Mouse (Mus musculus) adrenal gland, postnatal 14 days (tissue): Measurements from ENCODE around the gene Rpl31. TPM values are rescaled to one million over a fixed set of nuclear protein-coding genes. Genes with fewer than 3 reads are reported as not detected.
A peak's percentile ranks its signal among the peaks of the same experiment; 100 is the strongest.

ENCODE experiments used
- DNase-seq: peaks from one replicate; pipeline ENCODE4 v3.0.0; 2021; ENCODE audit warnings: mixed read lengths
- total RNA-seq: library from RNA; stranded (reverse); gene quantifications from 2 replicates; pipeline ENCODE4 v1.2.3, GENCODE M21; 2021

The Rpl31 gene
- total RNA-seq, 1 experiment from 2014 or later, result 875 TPM

DNA sequence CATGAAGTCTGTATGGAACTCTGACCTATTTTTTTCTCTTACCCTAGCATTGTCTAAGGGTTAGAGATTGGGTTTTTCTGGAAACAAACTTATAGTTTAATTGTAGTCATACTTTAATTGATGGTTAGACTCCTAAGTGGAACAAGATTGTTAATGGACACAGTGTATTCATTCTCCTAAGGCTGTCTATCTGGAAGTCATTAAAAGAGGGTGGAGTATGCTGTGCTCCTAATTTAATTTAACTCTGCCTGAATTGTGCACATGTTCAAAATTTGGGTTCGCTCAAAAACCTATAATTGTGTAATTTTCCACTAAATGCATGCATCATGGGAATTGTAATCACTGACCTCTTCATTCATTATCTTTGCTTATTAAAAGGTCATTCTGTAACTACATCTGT lies 2.1 kb upstream of the Rpl31 start:
- DNase-seq, result no peak

GRCm38 (mm10) chr1:39367045-39367444 lies 597 bp upstream of the Rpl31 start:
- DNase-seq, result no peak

DNA sequence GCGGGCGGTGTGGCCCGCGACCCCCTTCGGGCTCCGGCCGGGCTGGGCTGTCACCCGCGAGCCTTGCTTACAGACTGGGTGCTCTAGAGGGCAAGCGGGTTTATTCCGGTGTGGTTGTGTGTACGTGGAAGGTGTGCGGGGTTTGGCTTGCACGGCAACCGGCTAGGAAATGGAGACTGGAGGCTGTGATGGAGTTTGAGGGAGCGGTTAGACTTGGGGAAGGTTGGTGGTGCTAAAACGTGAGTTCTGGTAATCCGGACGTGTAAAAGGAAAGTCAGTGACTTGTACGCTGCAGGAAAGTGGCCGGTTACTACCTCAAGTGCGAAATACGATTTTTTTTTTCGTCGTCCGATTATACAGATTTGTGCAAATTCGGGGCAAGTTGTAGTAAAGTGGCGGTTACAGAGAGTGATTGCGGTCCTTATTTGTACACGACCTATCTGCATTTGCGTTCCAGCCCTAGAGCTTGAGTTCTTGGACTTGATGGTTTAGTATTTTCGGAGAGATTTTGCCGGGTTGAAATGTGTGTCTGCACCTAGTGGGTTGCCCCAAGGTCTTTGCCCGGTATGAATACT lies 712 bp downstream of the Rpl31 start:
- DNase-seq, result peak; percentile 52

DNA sequence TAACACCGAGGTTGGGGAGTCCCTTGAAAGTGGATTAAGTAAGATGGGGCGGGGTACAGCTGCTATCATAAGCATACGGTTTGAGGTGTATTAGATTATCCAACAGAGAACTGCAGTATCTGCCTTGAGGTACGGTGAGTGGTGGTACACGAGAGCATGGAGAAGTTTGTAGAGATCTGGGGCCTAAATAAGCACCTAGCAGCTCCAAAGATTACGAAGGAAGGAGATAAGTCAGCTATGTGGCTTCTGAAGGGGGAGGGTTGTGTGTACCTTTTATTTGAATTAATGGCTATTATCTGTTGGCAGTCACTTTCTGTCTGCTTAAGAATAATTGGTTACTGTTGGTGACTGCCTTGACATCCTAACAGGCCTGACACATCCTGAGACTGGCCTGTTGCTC lies 2.8 kb downstream of the Rpl31 start:
- DNase-seq, result no peak

DNA sequence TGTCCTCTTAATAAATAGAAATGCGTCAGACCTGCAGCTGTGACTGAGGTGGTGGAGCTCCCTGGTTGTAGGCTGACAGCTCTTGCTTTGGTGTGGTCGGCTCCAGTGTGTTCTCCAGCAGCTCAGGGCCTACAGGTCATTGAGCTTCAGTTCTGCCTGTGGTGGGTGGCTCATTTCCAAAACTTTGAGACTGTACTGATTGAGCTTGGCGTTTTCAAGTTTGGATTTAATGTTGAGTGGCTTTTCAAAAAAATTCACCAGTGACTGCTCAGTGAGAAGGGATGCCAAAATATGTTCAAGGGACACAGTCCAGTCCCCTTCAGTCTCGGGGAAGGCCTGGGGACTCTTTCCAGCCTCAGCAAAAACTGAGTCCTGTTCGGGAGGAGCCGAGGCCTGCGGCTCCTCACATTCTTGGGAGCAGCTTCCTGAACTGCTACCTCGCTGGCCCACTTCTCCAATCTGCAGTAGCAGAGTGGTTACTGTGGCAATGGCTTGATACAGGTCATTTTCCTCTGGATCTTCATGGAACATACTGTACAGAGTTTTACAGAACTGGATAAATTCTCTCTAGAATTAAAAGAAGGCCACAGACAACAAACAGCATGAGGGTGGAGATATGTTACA lies 4.7 kb downstream of the Rpl31 start:
- no peak for DNase-seq

DNA sequence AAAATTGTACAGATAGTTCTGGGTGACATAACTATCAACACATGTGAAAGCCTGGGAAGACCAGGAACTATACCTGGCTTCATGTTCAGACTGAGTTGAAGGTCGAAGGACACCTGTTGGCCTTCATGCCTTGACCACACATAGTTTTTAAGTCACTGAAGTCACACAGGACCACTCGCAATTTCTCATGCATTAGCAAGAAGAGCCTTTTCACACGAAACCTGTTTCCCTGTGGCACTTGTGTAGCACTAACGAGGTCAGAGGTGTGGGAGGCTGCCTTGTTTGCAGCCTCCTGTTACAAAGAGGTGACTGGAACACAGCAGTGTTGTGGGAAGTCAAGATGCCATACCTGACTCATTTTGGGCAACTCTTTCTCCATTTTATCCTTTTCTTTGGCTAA lies 5.7 kb downstream of the Rpl31 start:
- DNase-seq, result no peak

DNA sequence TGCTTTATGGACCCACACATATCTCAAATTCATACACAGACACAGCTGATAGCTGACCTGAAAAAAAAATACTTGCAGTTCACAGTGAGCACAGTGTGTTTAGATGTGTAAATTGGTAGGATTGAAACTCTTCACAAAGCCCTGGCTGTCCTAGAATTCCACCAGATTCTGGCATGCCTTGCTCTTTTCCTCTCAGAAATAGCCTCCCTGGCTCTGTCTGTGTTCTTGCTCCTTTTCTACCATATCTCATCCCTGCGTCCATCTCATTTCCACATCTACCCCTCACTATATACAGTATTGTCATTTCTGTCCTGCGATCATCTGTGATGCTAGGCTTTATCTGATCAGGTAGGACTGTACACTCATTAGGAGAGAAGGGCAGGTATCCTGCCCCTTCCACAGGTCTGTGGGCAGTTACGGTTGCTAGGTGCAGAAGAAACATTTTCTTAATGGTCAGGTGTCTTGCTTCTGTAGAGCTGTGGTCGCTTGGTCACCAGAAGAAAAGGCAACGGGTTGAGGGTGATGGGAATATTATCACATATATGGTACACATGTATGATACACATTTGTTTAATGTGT lies 6.7 kb downstream of the Rpl31 start:
- no peak for DNase-seq

DNA sequence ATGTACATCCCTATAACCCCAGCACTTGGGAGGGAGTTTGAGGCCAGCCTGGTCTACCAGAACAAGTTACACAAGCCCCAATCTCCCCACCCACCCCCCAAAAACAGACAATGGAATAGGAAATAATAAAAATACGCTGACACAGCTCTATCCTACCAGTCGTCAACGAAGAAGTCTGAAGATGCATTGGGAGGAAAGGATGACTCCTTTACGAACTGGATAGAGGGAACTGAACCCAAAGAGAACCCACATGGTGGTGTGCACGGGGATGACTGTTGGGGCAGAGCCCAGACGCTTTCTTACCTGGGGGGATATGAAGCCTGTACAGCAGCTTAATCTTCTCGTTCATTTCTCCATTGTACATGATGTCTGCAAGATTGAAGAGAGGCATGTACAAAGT lies 8.5 kb downstream of the Rpl31 start:
- DNase-seq, result no peak

DNA sequence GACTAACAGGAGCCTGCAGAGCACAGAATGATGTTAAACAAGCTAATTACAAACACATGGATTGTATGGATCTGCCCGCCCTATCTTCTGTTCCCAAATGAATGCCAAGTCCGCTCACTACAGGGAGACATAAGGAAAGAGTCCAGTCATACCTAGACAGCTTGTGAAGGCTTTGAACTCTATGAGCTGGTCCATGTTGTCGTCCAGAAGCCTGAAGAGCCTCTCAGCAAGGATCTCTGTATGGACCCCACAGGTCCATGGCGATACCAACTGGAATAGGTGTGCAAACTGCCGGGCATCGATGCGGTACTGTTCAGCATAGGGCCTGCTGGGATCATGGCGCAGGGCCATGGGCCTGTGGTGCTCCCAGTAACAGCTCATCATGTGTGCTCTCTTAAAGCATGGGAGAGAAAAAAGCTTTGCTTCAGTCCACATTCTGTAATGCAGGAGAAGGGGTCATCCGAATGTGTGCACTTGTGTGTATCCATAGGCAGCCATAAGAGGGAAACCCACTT lies 9.1 kb downstream of the Rpl31 start:
- DNase-seq, result no peak

- no peak for DNase-seq
Observed at GRCm38 (mm10) chr1:39378540-39378939, 10.9 kb downstream of the Rpl31 start.

GRCm38 (mm10) chr1:39379021-39379420 lies 11.4 kb downstream of the Rpl31 start:
- DNase-seq, result no peak

- no peak for DNase-seq
Observed at GRCm38 (mm10) chr1:39381017-39381416, 13.4 kb downstream of the Rpl31 start.

DNA sequence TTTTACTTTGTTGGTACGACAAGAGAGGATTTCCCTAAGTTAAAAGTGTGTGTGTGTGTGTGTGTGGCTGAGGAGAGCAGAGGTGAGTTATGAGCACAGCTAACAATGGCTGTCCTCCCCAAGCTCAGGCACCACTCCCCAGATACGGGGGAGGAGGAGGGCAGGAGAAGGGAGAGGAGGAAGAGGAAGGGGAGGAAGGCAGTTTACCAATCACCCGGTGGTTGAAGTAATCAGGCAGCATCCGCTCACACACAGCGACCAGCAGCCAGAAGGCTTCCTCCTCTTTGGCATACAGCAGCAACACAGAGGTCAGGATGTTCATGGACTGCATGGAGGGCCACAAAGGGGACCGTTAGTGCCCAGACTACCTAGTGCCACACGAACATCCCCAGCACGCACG lies 17.3 kb downstream of the Rpl31 start:
- DNase-seq, result no peak

- no peak for DNase-seq
Observed at GRCm38 (mm10) chr1:39386456-39386855, 18.8 kb downstream of the Rpl31 start.

DNA sequence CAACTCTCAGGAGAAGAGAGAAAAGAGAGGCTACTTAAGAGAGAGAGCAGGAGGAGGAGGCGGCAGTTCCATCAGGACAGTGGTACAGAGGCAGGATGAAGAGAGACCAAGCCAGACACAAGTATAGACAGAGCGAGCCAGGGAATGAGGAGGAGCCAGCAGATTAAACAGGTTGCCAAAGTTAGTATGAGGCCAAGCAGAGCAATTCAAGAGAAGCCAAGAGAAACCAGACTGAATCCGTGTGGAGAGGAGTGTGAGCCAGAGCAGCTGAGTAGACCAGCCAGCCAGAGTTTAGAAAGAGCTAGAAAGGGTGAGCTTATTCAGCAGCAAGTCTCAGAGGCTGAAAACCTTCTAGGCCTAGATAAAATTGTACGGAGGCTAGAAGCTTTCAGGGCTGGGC lies 19.9 kb downstream of the Rpl31 start:
- DNase-seq, result no peak

DNA sequence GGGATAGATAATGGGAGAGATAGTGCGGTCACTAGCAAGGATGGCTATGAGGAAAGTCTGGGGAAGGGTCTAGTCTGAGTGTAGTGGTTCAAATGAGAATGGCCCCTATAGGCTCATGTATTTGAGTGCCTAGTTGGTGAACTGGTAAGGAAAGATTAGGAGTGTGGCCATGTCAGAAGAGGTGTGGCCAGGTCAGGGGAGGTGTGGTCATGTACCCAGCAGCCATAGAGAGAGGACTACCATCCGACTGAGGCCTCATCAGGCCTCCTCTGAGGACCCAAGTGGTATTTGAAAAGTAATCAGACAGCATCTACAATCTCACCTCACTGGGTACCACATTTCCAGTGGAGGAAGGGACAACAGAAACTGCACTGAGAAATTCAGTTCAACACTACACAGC lies 20.5 kb downstream of the Rpl31 start:
- DNase-seq, result no peak

DNA sequence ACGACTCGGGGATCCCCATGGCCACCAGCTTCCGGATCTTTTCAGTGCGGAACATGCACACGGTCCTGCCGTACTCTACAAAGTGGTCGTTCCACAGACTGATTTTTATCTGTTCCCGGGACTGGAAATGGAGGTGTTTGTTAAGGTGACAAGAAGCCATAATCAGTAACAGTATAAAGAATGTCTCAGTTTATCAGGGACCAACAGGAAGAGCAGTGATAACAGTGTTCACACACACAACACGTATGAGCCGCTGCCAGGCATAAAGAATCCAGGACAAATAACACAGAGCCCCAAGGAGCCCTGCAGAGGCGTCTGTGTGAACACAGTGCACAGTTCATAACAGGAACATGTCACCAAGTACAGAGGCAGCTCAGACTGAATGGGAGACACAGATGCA lies 21.7 kb downstream of the Rpl31 start:
- no peak for DNase-seq

- DNase-seq, result no peak
Observed at GRCm38 (mm10) chr1:39391652-39392051, 24.0 kb downstream of the Rpl31 start.

DNA sequence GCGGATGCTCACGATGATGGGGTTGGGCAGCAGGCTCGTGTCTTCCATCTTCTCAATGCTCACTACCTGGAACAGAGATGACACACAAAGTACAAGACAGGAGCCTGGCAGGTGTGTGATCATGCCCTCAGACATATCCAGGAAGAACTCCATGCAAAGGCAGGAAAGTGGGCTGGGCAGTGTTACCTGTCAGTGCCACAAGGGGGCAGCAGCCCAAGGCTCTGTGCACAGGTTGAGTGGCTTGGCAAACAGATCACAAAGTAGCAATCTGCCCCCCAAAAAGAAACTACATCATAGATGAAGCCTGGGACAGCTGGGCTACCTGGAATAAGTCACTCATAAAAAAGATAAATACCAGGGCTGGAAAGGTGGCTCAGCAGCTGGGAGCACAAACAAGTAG lies 24.5 kb downstream of the Rpl31 start:
- peak; percentile 86 for DNase-seq

- DNase-seq, result no peak
Observed at GRCm38 (mm10) chr1:39393217-39393867, 25.7 kb downstream of the Rpl31 start.

- peak; percentile 56 for DNase-seq
Observed at GRCm38 (mm10) chr1:39394096-39394495, 26.5 kb downstream of the Rpl31 start.

- no peak for DNase-seq
Observed at GRCm38 (mm10) chr1:39394650-39395049, 27.0 kb downstream of the Rpl31 start.

GRCm38 (mm10) chr1:39396347-39396746 lies 28.7 kb downstream of the Rpl31 start:
- DNase-seq, result no peak

GRCm38 (mm10) chr1:39398284-39398683 lies 30.6 kb downstream of the Rpl31 start:
- no peak for DNase-seq
